10 mouse cellular contexts compared by ENCODE assay signal in the genomic region with DNA sequence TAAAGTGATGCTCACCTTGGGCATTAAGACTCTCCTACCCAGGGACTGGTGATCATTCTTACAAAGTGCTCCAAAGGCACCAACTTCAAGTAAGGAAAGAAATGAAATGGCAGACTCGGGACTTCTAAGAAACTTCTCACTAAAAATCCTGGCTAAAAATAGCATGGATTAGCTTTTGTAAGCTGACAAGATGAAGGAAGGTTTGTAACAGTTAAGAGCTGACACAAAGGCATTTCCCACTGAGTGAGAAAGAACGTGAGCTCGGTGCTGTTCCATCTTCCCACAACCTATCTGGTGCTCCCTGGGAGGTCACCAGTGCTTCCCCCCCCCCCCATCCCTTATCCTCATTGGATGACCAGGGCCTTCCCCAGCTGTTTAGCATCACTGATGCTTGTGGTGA. TPM values are rescaled to one million over a fixed set of nuclear protein-coding genes. Genes with fewer than 3 reads are reported as not detected.
DNase-seq lines count a peak whose midpoint lies in the region; ATAC-seq and TF ChIP-seq lines count a peak whose summit lies in the region.
"Had no signal": no experiment of that assay in that cellular context is flagged by ENCODE, and none has a peak within 500 bp of the region (broad histone marks: within the 10 kb centered on the region; RNA-seq: fewer than 3 reads in every experiment).

No protein-coding gene starts in this region.

- DNase-seq in heart, postnatal 0 days (ENCODE audit: low spot score), result no peak
- no peak for DNase-seq in heart, adult 18-20 months
- no peak for DNase-seq in Patski (ENCODE audit: low read depth, low spot score)
- DNase-seq in midbrain, embryonic 14.5 days, result peak; percentile 39
- DNase-seq in layer of hippocampus, adult 8-10 months (ENCODE audit: low spot score in 2 of 2), result no peak
- no peak for DNase-seq in spleen, postnatal 14 days (ENCODE audit: low spot score in 2 of 2)
- no peak for DNase-seq in left cerebral cortex, adult 18-20 months (ENCODE audit: low spot score in 2 of 2)
- DNase-seq: lung, adult 2 months; thymus, postnatal 4 days had no signal

- no peak for TF ChIP-seq POLR2A in embryonic fibroblast, embryonic 13.5 days (IDR thresholded peaks at IDR 0.05; ENCODE audit: low read depth, low read length)

- no peak for TF ChIP-seq CTCF in heart, postnatal 0 days (IDR thresholded peaks at IDR 0.05; ENCODE audit: low read depth)
- TF ChIP-seq CTCF in Patski (IDR thresholded peaks at IDR 0.05), result no peak
- TF ChIP-seq CTCF in embryonic fibroblast, embryonic 13.5 days (IDR thresholded peaks at IDR 0.05; ENCODE audit: borderline replicate concordance, insufficient read depth, low read length), result no peak

- no peak for TF ChIP-seq EP300 in heart, postnatal 0 days (IDR thresholded peaks at IDR 0.05; ENCODE audit: low read depth)

- peak overlapping the region; percentile 83; the same call in 1 of the 2 replicates for H3K27ac ChIP-seq in heart, postnatal 0 days (ENCODE audit: low read depth)
- peak overlapping the region; percentile 58 for H3K27ac ChIP-seq in embryonic fibroblast, embryonic 13.5 days (ENCODE audit: insufficient read depth, low read length)
- peak overlapping the region; percentile 52 for H3K27ac ChIP-seq in midbrain, embryonic 14.5 days (replicated peaks; ENCODE audit: low read depth, low read length)

- H3K36me3 ChIP-seq in heart, postnatal 0 days (replicated peaks; ENCODE audit: control insufficient read depth, insufficient read depth, low read length), result peaks cover 83% of the 10 kb centered on the region
- peaks cover 60% of the 10 kb centered on the region for H3K36me3 ChIP-seq in midbrain, embryonic 14.5 days (ENCODE audit: control insufficient read depth, insufficient read depth, low read length)

- in situ Hi-C loops in Patski (cut with MboI; ENCODE audit: low pct_unique_long_range_greater_than_20kb), result loop anchor here (25.0 kb wide), 1 partner anchor 317 kb away; a partner anchor contains a TSS

- 15% methylated on average over 3 of the region's 3 CpGs for WGBS in heart, postnatal 0 days
- WGBS in midbrain, embryonic 14.5 days, result 3% methylated on average over 3 of the region's 3 CpGs

- H3K4me3 ChIP-seq in heart, postnatal 0 days (ENCODE audit: low read depth, low read length), result no peak overlapping the region
- H3K4me3 ChIP-seq in embryonic fibroblast, embryonic 13.5 days (ENCODE audit: insufficient read depth, low read length), result no peak overlapping the region
- no peak overlapping the region for H3K4me3 ChIP-seq in midbrain, embryonic 14.5 days (replicated peaks; ENCODE audit: low read depth, low read length)

- peaks cover 9% of the 10 kb centered on the region for H3K4me1 ChIP-seq in heart, postnatal 0 days (ENCODE audit: control insufficient read depth, insufficient read depth)
- peaks cover 31% of the 10 kb centered on the region for H3K4me1 ChIP-seq in embryonic fibroblast, embryonic 13.5 days (ENCODE audit: control insufficient read depth, insufficient read depth, low read length)
- peaks cover 19% of the 10 kb centered on the region for H3K4me1 ChIP-seq in midbrain, embryonic 14.5 days (ENCODE audit: control insufficient read depth, insufficient read depth, low read length)

- CTCF ChIA-PET in Patski (lab: Charles Lee), result interaction anchor here (1.0 to 3.5 kb wide), 7 partner anchors 21 to 104 kb away, joined by 3 to 24 read pairs (median 5); no protein-coding TSS in a partner anchor

- no peak overlapping the region for H3K4me2 ChIP-seq in heart, postnatal 0 days (ENCODE audit: low read depth, low read length)
- no peak overlapping the region for H3K4me2 ChIP-seq in midbrain, embryonic 14.5 days (ENCODE audit: low read length)

- H3K9me3 ChIP-seq in heart, postnatal 0 days (replicated peaks; ENCODE audit: control insufficient read depth, low read length), result no peaks in the 10 kb centered on the region
- H3K9me3 ChIP-seq in midbrain, embryonic 14.5 days (ENCODE audit: control insufficient read depth, low read length), result no peaks in the 10 kb centered on the region

- no peak overlapping the region for H3K9ac ChIP-seq in heart, postnatal 0 days (replicated peaks; ENCODE audit: low read depth, low read length)
- H3K9ac ChIP-seq in midbrain, embryonic 14.5 days (replicated peaks; ENCODE audit: low read length), result no peak overlapping the region

- H3K27me3 ChIP-seq in heart, postnatal 0 days (ENCODE audit: control insufficient read depth, insufficient read depth, low read length), result no peaks in the 10 kb centered on the region
- H3K27me3 ChIP-seq in Patski, result no peaks in the 10 kb centered on the region
- no peaks in the 10 kb centered on the region for H3K27me3 ChIP-seq in midbrain, embryonic 14.5 days (ENCODE audit: control insufficient read depth, insufficient read depth, low read length)

- ATAC-seq in heart, postnatal 0 days (ENCODE audit: insufficient read depth, low read depth), result no peak
- peak; percentile 23 for ATAC-seq in Patski
- no peak for ATAC-seq in midbrain, embryonic 14.5 days (ENCODE audit: low FRiP score, low TSS enrichment)

- POLR2A ChIA-PET in Patski (lab: Charles Lee), result interaction anchor here (1.1 to 2.0 kb wide), 2 partner anchors 16 to 41 kb away, joined by 3 to 8 read pairs; no protein-coding TSS in a partner anchor

RNA-seq across cellular contexts. Expression of a gene that starts 57.1 kb away (rescaled TPM):
- total RNA-seq in heart, postnatal 0 days (2014; rRNA removed; ENCODE audit: low replicate concordance), result 9.4 and 24.9 TPM in 2 replicates
- polyA plus RNA-seq in heart, postnatal 0 days (2015; fragmentation: Nextera tagmentation; extraction: Ambion mirVana), result 10.5 and 11.4 TPM in 2 replicates
- total RNA-seq in heart, adult 18-20 months (2021), result 10 to 100 TPM; 10.3 to 11.8 TPM
- 25.6 TPM for polyA plus RNA-seq in Patski (2021)
- 21.6 and 27.7 TPM in 2 replicates for polyA plus RNA-seq in embryonic fibroblast, embryonic 13.5 days (2011; ENCODE audit: insufficient read length, low read depth, missing spikeins)
- polyA plus RNA-seq in midbrain, embryonic 14.5 days (2014; fragmentation: Nextera tagmentation; extraction: Ambion mirVana), result 11.7 and 14.0 TPM in 2 replicates
- 10 to 100 TPM; 20.5 to 24.6 (median 21.8) TPM for total RNA-seq in layer of hippocampus, adult 8-10 months (2022)
- total RNA-seq in left cerebral cortex, adult 18-20 months (2021), result 10 to 100 TPM; 14.4 to 14.5 TPM
